Mouse (Mus musculus) left cerebral cortex, adult 11 months (tissue): ENCODE data around the gene Ccdc120.
"Not testable (repeated sequence)": the region's sequence is repeated elsewhere in the genome, so short reads cannot be mapped to it uniquely, and the experiment has no call there.

Experiments
- DNase-seq: peaks from one replicate; pipeline ENCODE4 v3.0.0; 2022; ENCODE audit warnings: low spot score

Ccdc120 gene

DNA sequence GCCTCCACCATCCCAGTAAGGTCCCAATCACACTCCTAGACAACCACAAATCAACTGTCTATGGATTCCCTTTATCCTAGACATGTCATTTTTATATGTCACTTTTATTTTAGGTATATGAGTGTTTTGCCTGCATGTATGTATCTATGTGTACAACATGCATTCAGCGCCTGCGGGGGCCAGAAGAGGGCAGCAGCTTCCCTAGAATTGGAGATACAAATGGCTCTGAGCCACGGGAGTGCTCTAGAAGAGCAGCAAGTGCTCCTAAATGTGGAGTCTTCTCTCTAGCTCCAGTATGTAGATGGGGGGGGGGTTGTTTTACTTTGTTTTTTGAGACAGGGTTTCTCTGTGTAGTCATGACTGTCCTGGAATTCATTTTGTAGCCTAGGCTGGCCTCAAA, 2.9 kb upstream of the Ccdc120 start:
- DNase-seq = not testable (repeated sequence)

DNA sequence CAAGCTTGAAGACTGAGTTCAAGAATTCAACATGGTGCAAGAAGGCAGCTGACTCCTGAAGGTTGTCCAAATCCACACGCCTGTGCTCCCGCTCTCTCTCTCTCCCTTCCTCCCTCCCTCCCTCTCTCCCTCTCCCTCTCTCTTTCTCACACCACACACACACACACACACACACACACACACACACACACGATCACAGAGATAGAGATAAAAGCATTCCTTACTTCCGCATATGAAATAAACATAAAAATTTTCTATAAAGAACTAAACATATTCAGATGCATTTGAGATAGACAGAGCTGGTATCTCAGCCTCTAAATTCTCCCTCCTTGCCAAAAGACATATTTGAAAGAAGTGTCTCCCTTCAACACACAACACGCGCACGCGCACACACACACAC, 5.3 kb downstream of the Ccdc120 start:
- no peak for DNase-seq

GRCm38 (mm10) chrX:7744940-7745339, 5.8 kb downstream of the Ccdc120 start:
- no peak for DNase-seq

DNA sequence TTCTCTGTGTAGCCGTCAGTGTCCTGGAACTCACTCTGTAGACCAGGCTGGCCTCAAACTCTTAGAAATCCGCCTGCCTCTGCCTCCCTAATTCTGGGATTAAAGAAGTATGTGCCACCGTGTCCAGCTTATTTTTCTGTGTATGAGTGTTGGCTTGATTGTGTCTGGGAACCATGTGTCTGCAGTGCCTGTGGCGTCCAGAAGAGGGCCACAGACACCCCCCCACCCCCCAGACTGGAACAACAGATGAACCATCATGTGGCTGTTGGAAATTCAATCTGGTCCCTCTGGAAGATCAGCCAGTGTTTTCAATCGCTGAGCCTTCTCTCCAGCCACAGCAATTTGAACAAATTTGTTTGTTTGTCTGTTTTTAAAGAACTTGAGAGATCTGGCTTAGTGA, 7.2 kb downstream of the Ccdc120 start:
- no peak for DNase-seq

GRCm38 (mm10) chrX:7741103-7741502, 9.6 kb downstream of the Ccdc120 start:
- DNase-seq = no peak

DNA sequence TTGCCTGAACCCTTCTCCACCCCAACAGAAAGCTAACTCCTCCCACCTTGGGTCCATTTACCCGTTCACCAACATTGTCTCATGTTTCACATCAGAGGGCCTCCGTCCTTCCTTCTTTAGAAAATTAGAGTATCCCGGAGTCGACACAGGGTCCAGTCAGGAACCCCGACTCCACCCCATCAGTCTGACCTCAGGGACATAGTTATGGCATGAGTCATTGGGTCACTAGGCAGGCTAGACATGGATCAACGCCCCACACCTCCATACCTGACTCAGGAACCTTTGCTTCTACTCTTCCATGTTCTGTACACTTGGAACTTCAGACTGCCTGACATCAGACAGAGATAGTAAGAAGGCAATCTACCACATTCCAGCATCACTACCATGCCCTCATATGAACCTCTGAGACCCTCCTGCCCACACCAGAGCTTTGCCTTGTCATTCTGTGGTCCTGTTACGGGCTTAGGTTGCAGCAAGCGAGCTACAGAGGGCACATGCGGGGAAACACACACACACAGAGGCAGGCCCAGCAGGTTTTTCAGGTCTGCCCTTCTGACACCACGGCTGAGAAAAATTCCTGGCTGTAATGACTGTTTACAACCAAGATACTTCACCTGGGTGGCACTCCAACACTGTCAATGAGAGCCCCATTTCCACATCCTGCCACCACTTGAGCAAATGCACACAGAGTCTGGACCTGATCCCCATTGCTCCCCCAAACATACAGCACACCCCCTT, 10.5 kb downstream of the Ccdc120 start:
- DNase-seq = no peak

- DNase-seq = no peak
Measured at GRCm38 (mm10) chrX:7739336-7740081, 11.2 kb downstream of the Ccdc120 start.

- peak; percentile 39 for DNase-seq
Measured at GRCm38 (mm10) chrX:7733571-7734156, 17.0 kb downstream of the Ccdc120 start.

- no peak for DNase-seq
Measured at GRCm38 (mm10) chrX:7728922-7729265, 21.8 kb downstream of the Ccdc120 start.

DNA sequence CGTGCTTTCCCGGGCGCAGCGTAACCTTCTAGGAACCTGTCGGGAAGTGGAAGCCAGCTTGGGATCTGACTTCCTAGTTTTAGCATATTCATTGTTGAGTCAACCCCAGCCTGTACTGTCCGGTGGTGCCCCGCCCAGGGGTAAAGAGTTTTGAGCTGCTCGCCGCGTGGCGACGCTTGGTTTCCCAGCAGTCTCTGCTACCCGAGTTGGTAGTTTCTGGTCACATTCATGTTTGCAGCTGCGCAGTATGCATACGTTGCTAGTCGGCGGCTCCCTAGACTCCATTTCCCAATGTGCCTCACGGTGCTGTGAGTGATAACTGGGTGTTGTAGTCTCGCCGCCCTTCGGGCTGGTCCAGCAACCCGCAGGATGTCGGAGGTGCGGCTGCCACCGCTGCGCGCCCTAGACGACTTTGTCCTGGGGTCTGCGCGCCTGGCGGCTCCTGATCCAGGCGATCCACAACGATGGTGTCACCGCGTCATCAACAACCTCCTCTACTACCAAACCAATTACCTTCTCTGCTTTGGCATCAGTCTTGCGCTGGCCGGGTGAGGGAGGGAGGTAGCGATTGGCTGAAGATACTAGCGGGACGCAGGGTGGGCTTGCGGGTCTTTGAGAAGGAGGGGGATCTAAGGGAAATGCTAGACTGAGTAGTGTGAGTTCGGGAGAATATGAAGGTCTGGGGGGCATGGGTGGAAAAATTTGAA, 22.3 kb downstream of the Ccdc120 start, which contains the start of gene Praf2:
Gene Praf2 (plus strand): TSS at position 225 of the 707 bp plus-strand sequence.
- peak; percentile 79 for DNase-seq

DNA sequence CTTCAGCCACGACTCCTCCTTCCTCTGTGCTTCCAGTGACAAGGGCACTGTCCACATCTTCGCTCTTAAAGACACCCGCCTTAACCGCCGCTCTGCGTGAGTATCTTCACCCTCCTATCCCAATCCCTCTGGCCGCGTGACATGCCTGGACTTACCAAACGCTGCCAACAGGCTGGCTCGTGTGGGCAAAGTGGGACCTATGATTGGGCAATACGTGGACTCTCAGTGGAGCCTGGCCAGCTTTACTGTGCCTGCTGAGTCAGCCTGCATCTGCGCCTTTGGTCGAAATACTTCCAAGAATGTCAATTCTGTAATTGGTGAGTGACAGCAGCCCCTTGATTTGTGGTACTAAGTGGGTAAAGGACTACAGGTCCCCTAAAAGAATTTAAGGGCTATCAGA, 23.5 kb downstream of the Ccdc120 start:
- no peak for DNase-seq

DNA sequence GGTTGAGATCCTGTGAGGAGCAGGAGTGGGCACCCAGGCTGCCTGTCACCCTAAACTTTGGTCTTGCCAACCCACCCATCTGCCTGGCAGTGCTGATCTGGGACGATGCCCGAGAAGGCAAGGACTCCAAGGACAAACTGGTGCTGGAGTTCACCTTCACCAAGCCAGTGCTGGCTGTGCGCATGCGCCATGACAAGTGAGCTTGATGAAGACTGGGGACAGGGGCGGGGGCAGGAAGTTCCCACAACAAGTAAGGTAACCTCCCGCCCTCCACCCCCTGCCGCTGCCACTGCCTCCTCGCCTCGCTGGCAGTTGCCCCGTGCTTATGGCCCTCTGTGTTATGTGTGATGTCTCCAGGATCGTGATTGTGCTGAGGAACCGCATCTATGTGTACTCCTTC, 24.9 kb downstream of the Ccdc120 start:
- DNase-seq = no peak

- no peak for DNase-seq
Measured at GRCm38 (mm10) chrX:7724135-7724534, 26.6 kb downstream of the Ccdc120 start.

DNA sequence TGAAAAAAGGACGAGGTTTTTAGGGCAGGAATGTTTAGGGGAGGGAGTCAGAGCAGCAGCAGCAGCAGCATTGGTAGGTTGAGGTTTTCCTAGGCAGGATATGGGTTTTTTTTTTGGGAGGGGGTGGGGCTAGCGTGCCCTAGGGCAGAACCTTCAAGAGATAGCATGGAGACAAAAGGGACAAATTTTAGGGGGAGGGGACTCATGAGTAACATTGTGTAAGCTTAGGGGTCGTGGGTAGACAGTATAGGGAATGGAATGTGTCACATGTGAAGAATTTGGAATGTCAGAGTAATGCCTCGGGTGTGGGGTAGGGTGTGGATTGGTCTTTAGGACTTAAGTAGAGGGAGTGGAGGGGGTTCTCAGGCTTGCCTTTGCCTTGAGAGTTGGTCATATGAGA, 28.0 kb downstream of the Ccdc120 start:
- DNase-seq = no peak

DNA sequence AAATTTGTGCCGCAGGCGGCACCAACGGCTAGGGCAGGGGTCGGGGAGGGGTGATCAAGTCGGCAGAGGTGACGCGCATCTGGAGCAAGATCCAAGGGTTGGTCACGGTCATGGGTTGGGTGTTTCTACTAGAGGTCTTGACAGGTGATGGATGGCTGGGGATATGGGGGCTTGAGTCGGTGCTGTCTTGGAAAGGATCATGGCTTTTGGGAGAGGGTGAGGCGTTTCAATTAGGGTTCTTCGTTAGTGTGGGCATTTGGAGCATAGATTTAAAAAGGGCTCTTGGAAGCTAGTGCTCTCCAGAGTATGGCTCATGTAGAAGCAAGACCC, 28.5 kb downstream of the Ccdc120 start:
- DNase-seq = no peak

DNA sequence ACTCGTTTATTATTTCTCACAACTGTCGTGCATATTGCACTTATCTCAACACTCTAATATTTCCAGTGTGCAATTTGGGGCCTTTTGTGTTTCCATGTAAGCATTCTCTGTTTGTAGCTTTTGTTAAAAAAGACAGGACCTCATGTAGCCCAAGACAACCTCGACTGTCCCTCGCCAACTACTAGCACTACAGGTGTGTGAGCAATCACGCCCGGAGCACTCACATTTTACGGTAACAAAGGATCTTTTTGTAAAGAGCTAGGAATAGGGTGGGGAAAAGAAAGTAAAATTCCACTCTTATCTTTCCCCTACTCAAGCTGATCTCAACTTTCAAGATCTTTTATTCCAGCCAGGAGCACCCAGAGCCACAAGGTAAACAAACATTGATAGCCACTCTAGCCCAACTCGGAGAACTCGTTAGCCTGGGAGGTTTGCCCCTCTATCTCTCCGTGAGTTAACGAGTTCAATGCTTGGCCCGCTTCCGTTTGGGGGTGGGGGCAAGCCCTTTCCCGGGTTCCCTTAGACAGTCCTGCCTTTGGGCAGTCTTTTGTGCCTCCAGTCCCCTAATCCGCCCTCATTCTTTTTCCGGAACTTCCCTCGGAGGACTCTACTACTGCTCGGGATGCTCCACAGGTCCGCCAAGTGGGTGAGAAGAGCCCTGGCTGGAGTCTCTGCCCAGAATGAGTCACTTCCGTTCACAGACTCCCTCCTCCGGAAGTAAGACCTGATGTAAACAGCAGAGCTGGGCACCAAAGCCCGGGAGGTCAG, 29.0 kb downstream of the Ccdc120 start, which contains the start of gene Gm45208:
Gene Gm45208 (plus strand): TSS at position 732 of the 768 bp plus-strand sequence.
- peak; percentile 46 for DNase-seq

DNA sequence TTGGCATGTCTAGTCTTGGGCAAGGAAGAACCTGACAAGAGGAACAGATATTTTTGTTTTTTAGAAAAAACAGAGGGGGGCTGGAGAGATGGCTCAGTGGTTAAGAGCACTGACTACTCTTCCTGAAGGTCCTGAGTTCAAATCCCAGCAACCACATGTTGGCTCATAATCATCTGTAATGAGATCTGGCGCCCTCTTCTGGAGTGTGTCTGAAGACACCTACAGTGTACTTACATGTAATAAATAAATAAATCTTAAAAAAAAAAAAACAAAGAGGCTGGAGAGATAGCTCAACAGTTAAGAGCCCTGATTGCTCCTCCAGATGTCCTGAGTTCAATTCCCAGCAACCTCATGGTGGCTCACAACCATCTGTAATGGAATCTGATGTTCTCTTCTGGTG, 34.6 kb downstream of the Ccdc120 start:
- not testable (repeated sequence) for DNase-seq

GRCm38 (mm10) chrX:7714135-7714899, 36.4 kb downstream of the Ccdc120 start, which contains the start of gene Wdr45:
Gene Wdr45 (plus strand): TSS chrX:7714333.
- peak; percentile 92 for DNase-seq

DNA sequence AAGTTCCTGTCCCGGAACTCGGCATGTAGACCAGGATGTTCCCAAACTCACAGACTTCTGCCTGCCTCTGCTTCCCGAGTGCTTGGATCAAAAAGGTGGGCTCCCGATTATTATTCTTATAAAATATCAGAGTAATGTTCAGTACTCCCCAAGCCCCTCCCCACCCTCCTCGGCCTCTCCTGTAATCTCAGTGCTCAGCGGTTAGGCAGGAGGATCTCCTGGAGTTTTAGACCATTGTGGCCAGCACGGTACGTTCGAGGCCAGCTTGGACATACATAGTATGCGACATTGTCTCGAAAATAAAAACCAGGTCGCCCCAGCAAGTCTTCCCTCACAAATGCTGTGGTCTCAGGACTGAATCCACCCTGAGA, 37.0 kb downstream of the Ccdc120 start:
- DNase-seq = not testable (repeated sequence)

- peak; percentile 79 for DNase-seq
Measured at GRCm38 (mm10) chrX:7696954-7697381, 53.7 kb downstream of the Ccdc120 start, which contains the start of gene Gpkow. Gene Gpkow (plus strand): TSS chrX:7697131.

DNA sequence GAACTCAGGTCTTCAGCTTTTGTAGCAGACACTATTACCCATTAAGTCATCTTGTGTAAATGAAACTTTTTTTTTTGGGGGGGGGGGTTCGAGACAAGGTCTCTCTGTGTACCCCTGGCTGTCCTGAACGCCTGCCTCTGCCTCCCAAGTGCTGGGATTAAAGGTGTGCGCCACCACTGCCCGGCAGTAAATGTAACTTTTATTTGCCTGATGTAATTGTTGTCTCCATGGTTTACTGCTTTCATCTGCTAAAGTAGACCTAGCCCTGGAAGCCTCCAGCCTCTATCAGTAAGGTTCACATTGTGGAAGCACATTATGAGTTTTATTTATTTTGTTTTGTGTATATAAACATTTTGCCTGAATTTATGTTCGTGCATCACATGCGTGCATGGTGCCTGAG, 54.2 kb downstream of the Ccdc120 start:
- DNase-seq = no peak
